Mouse (Mus musculus) MEL (cell line): ENCODE measurements around the gene Sec16a. TPM values are rescaled to one million over a fixed set of nuclear protein-coding genes. Genes with fewer than 3 reads are reported as not detected.

Source experiments
- DNase-seq: peaks from one replicate; pipeline ENCODE4 v3.0.0; 2011; ENCODE audit warnings: low read depth, low spot score
- H3K27ac ChIP-seq: 2 replicates; pipeline ENCODE4 v1.5.1; 2012; ENCODE audit warnings: low read depth, mild to moderate bottlenecking, control low read depth, low read length, moderate library complexity; ENCODE audit not compliant: control insufficient read depth
- H3K27me3 ChIP-seq, 2 experiments: fragments of 150-350 bp in 1 of 2; sonication (generic) in 1 of 2; 2 replicates each; pipeline ENCODE4 v1.6.1; 2012; ENCODE audit warnings: low read length in 2 of 2, mild to moderate bottlenecking in 2 of 2, improper control_type of control experiment in 1 of 2, moderate library complexity in 1 of 2; ENCODE audit not compliant: insufficient read depth in 2 of 2, control insufficient read depth in 1 of 2
- H3K36me3 ChIP-seq, 2 experiments: 2 replicates each; pipeline ENCODE4 v1.6.1; 2012 to 2014; ENCODE audit warnings: low read length in 2 of 2, improper control_type of control experiment in 1 of 2, inconsistent platforms in 1 of 2, mild to moderate bottlenecking in 1 of 2; ENCODE audit not compliant: insufficient read depth in 2 of 2, control insufficient read depth in 1 of 2
- H3K4me1 ChIP-seq, 2 experiments: fragments of 150-350 bp in 1 of 2; sonication (generic) in 1 of 2; 2 replicates each; pipeline ENCODE4 v1.6.1; 2012; ENCODE audit warnings: low read length in 2 of 2, improper control_type of control experiment in 1 of 2, mild to moderate bottlenecking in 1 of 2; ENCODE audit not compliant: insufficient read depth in 2 of 2, control insufficient read depth in 1 of 2
- H3K4me3 ChIP-seq, 2 experiments: fragments of 150-350 bp in 1 of 2; sonication (generic) in 1 of 2; 2 replicates each; pipeline ENCODE4 v1.5.1; 2012; ENCODE audit warnings: low read depth in 2 of 2, low read length in 2 of 2, mild to moderate bottlenecking in 2 of 2, moderate library complexity in 2 of 2, control low read depth in 1 of 2, improper control_type of control experiment in 1 of 2; ENCODE audit not compliant: control insufficient read depth in 1 of 2, insufficient read depth in 1 of 2
- H3K79me2 ChIP-seq: 2 replicates; pipeline ENCODE4 v1.6.1; 2012; ENCODE audit warnings: mild to moderate bottlenecking, low read length, moderate library complexity; ENCODE audit not compliant: control insufficient read depth, poor library complexity, insufficient read depth
- H3K9ac ChIP-seq: 2 replicates; pipeline ENCODE4 v1.6.1; 2012; ENCODE audit warnings: low read depth, mild to moderate bottlenecking, control low read depth, low read length, moderate library complexity; ENCODE audit not compliant: control insufficient read depth, poor library complexity, severe bottlenecking
- H3K9me3 ChIP-seq: fragments of 150-350 bp; sonication (generic); replicated peaks from 2 replicates; pipeline ENCODE4 v1.6.1; 2012; ENCODE audit warnings: mild to moderate bottlenecking, low read length, improper control_type of control experiment, moderate library complexity; ENCODE audit not compliant: insufficient read depth
- BHLHE40 ChIP-seq: IDR thresholded peaks from 2 replicates; pipeline ENCODE4 v1.6.1; 2012; ENCODE audit warnings: low read depth, mild to moderate bottlenecking, inconsistent platforms, low read length, improper control_type of control experiment, borderline replicate concordance
- CHD1 ChIP-seq: IDR thresholded peaks from 2 replicates; pipeline ENCODE4 v1.6.1; 2012; ENCODE audit warnings: low read depth, mild to moderate bottlenecking, inconsistent platforms, low read length, improper control_type of control experiment
- CTCF ChIP-seq, 3 experiments: IDR thresholded peaks in 2 of 3; conservative IDR thresholded peaks in 1 of 3; 2 replicates each; pipeline ENCODE4 v1.5.1; 2011 to 2012; ENCODE audit warnings: low read length in 3 of 3, low read depth in 2 of 3, mild to moderate bottlenecking in 2 of 3, improper control_type of control experiment in 1 of 3, inconsistent platforms in 1 of 3, mixed read lengths in 1 of 3, moderate library complexity in 1 of 3; ENCODE audit not compliant: control insufficient read depth in 1 of 3, insufficient read depth in 1 of 3, poor library complexity in 1 of 3, severe bottlenecking in 1 of 3
- ELF1 ChIP-seq: IDR thresholded peaks from 2 replicates; pipeline ENCODE4 v1.6.1; 2014; ENCODE audit warnings: low read depth, mild to moderate bottlenecking, inconsistent platforms, low read length, improper control_type of control experiment, moderate library complexity
- ETS1 ChIP-seq: IDR thresholded peaks from 2 replicates; pipeline ENCODE4 v1.6.1; 2012; ENCODE audit warnings: low read depth, mild to moderate bottlenecking, inconsistent platforms, low read length, improper control_type of control experiment, moderate library complexity
- GABPA ChIP-seq: IDR thresholded peaks from 2 replicates; pipeline ENCODE4 v1.6.1; 2012; ENCODE audit warnings: low read depth, mild to moderate bottlenecking, inconsistent platforms, low read length, improper control_type of control experiment, moderate library complexity
- GATA1 ChIP-seq: IDR thresholded peaks from 2 replicates; pipeline ENCODE4 v1.6.1; 2011; ENCODE audit warnings: low read depth, low read length, improper control_type of control experiment
- HCFC1 ChIP-seq: IDR thresholded peaks from 2 replicates; pipeline ENCODE4 v1.6.1; 2012; ENCODE audit warnings: low read depth, mild to moderate bottlenecking, inconsistent platforms, low read length, improper control_type of control experiment, moderate library complexity
- KAT2A ChIP-seq: conservative IDR thresholded peaks from 2 replicates; pipeline ENCODE4 v1.6.1; 2012; ENCODE audit warnings: low read depth, low read length, improper control_type of control experiment, inconsistent platforms
- MAZ ChIP-seq: IDR thresholded peaks from 2 replicates; pipeline ENCODE4 v1.6.1; 2012; ENCODE audit warnings: low read depth, mild to moderate bottlenecking, inconsistent platforms, low read length, improper control_type of control experiment
- MXI1 ChIP-seq: IDR thresholded peaks from 2 replicates; pipeline ENCODE4 v1.6.1; 2011; ENCODE audit warnings: mild to moderate bottlenecking, low read depth, low read length, improper control_type of control experiment
- MYB ChIP-seq: IDR thresholded peaks from 2 replicates; pipeline ENCODE4 v1.6.1; 2011; ENCODE audit warnings: mild to moderate bottlenecking, low read depth, low read length, improper control_type of control experiment
- MYC ChIP-seq: IDR thresholded peaks from 2 replicates; pipeline ENCODE4 v1.6.1; 2011; ENCODE audit warnings: low read depth, mild to moderate bottlenecking, low read length, improper control_type of control experiment, moderate library complexity
- NELFE ChIP-seq: IDR thresholded peaks from 2 replicates; pipeline ENCODE4 v1.6.1; 2011; ENCODE audit warnings: low read depth, low read length, improper control_type of control experiment
- NRF1 ChIP-seq: IDR thresholded peaks from 2 replicates; pipeline ENCODE4 v1.6.1; 2014; ENCODE audit warnings: low read depth, mild to moderate bottlenecking, inconsistent platforms, low read length, improper control_type of control experiment, moderate library complexity; ENCODE audit not compliant: poor library complexity, insufficient read depth, severe bottlenecking
- POLR2A ChIP-seq, 2 experiments: IDR thresholded peaks; 2 replicates each; pipeline ENCODE4 v1.6.1; 2011 to 2012; ENCODE audit warnings: low read length in 2 of 2, mild to moderate bottlenecking in 2 of 2, control low read depth in 1 of 2, improper control_type of control experiment in 1 of 2, low read depth in 1 of 2, moderate library complexity in 1 of 2; ENCODE audit not compliant: control insufficient read depth in 1 of 2, insufficient read depth in 1 of 2, poor library complexity in 1 of 2
- POLR2AphosphoS2 ChIP-seq: IDR thresholded peaks from 2 replicates; pipeline ENCODE4 v1.6.1; 2011; ENCODE audit warnings: low read length, improper control_type of control experiment
- RCOR1 ChIP-seq: IDR thresholded peaks from 2 replicates; pipeline ENCODE4 v1.6.1; 2012; ENCODE audit warnings: low read depth, mild to moderate bottlenecking, inconsistent platforms, low read length, improper control_type of control experiment
- TAL1 ChIP-seq: IDR thresholded peaks from 2 replicates; pipeline ENCODE4 v1.6.1; 2012; ENCODE audit warnings: mild to moderate bottlenecking, inconsistent platforms, low read length, moderate library complexity, mixed read lengths
- TBP ChIP-seq: IDR thresholded peaks from 2 replicates; pipeline ENCODE4 v1.8.0; 2011; ENCODE audit warnings: low read depth, low read length, improper control_type of control experiment
- TCF12 ChIP-seq: IDR thresholded peaks from 2 replicates; pipeline ENCODE4 v1.6.1; 2014; ENCODE audit warnings: low read depth, mild to moderate bottlenecking, inconsistent platforms, low read length, improper control_type of control experiment, moderate library complexity
- UBTF ChIP-seq: IDR thresholded peaks from 2 replicates; pipeline ENCODE4 v1.6.1; 2012; ENCODE audit warnings: low read depth, mild to moderate bottlenecking, inconsistent platforms, low read length, improper control_type of control experiment, moderate library complexity, borderline replicate concordance; ENCODE audit not compliant: insufficient read depth
- USF1 ChIP-seq: IDR thresholded peaks from 2 replicates; pipeline ENCODE4 v1.6.1; 2014; ENCODE audit warnings: low read depth, mild to moderate bottlenecking, inconsistent platforms, low read length, improper control_type of control experiment, moderate library complexity
- ZC3H11A ChIP-seq: IDR thresholded peaks from 2 replicates; pipeline ENCODE4 v1.6.1; 2012; ENCODE audit warnings: low read depth, mild to moderate bottlenecking, inconsistent platforms, low read length, improper control_type of control experiment
- ZKSCAN1 ChIP-seq: IDR thresholded peaks from 2 replicates; pipeline ENCODE4 v1.6.1; 2012; ENCODE audit warnings: low read depth, mild to moderate bottlenecking, inconsistent platforms, low read length, improper control_type of control experiment, moderate library complexity
- ZMIZ1 ChIP-seq: IDR thresholded peaks from 2 replicates; pipeline ENCODE4 v1.6.1; 2012; ENCODE audit warnings: low read depth, mild to moderate bottlenecking, inconsistent platforms, low read length, improper control_type of control experiment, moderate library complexity
- ZNF384 ChIP-seq: IDR thresholded peaks from 2 replicates; pipeline ENCODE4 v1.6.1; 2012; ENCODE audit warnings: low read depth, mild to moderate bottlenecking, inconsistent platforms, low read length, improper control_type of control experiment
- polyA plus RNA-seq, 2 experiments: library from polyadenylated mRNA; stranded (reverse) in 1 of 2; unstranded in 1 of 2; fragments of >175 nt in 1 of 2; fragments of >200 nt in 1 of 2; gene quantifications; 2 replicates each; pipeline versions ENCODE4 v1.2.1 to v1.2.4; 2012; ENCODE audit warnings: low replicate concordance in 2 of 2, low read depth in 1 of 2; ENCODE audit not compliant: insufficient read length in 2 of 2, insufficient read depth in 1 of 2, missing spikeins in 1 of 2
- total RNA-seq: library from RNA; depleted of rRNA; stranded (reverse); fragments of 300-350 nt; gene quantifications from 2 replicates; pipeline ENCODE4 v1.2.3, GENCODE M21; 2012

Gene Sec16a
- total and polyA plus RNA-seq, 3 experiments: 20.3 to 38.0 TPM; not detected in 1

- Histone ChIP-seq H3K4me1 (no peaks in the 10 kb centered on the region), H3K27me3 (no peaks in the 10 kb centered on the region), H3K79me2 (no peaks in the 10 kb centered on the region), H3K9me3 (no peaks in the 10 kb centered on the region), H3K27ac (no peak overlapping the region), H3K4me3 (no peak overlapping the region), H3K36me3 (peaks cover 0 to 2% of the 10 kb centered on the region in 2 experiments; a peak in 1 of 4 replicates), H3K9ac (no peak overlapping the region)
- TF ChIP-seq CTCF (IDR thresholded peaks at IDR 0.05 in 2 of 3, conservative IDR thresholded peaks at IDR 0.05 in 1 of 3; ENCODE audit: control insufficient read depth in 1 of 3, insufficient read depth in 1 of 3, low read depth in 2 of 3, low read length in 3 of 3, poor library complexity in 1 of 3, severe bottlenecking in 1 of 3): no peak
- no peak for TF ChIP-seq RCOR1
- TF ChIP-seq TBP: no peak
- no peak for TF ChIP-seq CHD1
- TF ChIP-seq HCFC1: no peak
- no peak for TF ChIP-seq UBTF
- no peak for TF ChIP-seq ZC3H11A
- no peak for TF ChIP-seq ZNF384
- no peak for TF ChIP-seq ETS1
- no peak for TF ChIP-seq BHLHE40
- DNase-seq: no peak
Measured at GRCm38 (mm10) chr2:26362991-26363390, 82.0 kb downstream of the Sec16a start.

- H3K9ac ChIP-seq: no peak within 1 kb of the TSS
- no peaks in the 10 kb centered on the region for H3K27me3 ChIP-seq
- H3K4me3 ChIP-seq: no peak within 1 kb of the TSS
- no peaks in the 10 kb centered on the region for H3K9me3 ChIP-seq
- no peaks in the 10 kb centered on the region for H3K4me1 ChIP-seq
- TF ChIP-seq ELF1: peak; percentile 49
- TF ChIP-seq POLR2A (IDR thresholded peaks at IDR 0.05; ENCODE audit: control insufficient read depth in 1 of 2, insufficient read depth in 1 of 2, low read depth in 1 of 2, low read length in 2 of 2, poor library complexity in 1 of 2): no peak
- no peak for TF ChIP-seq CTCF (IDR thresholded peaks at IDR 0.05 in 2 of 3, conservative IDR thresholded peaks at IDR 0.05 in 1 of 3; ENCODE audit: control insufficient read depth in 1 of 3, insufficient read depth in 1 of 3, low read depth in 2 of 3, low read length in 3 of 3, poor library complexity in 1 of 3, severe bottlenecking in 1 of 3)
- TF ChIP-seq, all 39 proteins: peak for 1
- no peaks in the 10 kb centered on the region for H3K79me2 ChIP-seq
- H3K27ac ChIP-seq: no peak within 1 kb of the TSS
- peak; percentile 61 for DNase-seq
- H3K36me3 ChIP-seq: peaks cover 0 to 2% of the 10 kb centered on the region in 2 experiments; a peak in 1 of 4 replicates
Measured at GRCm38 (mm10) chr2:26360772-26361171, 84.2 kb downstream of the Sec16a start, which contains the start of gene Card9. Gene Card9 (minus strand): TSS chr2:26360918.

- no peak overlapping the region for H3K27ac ChIP-seq
- no peaks in the 10 kb centered on the region for H3K4me1 ChIP-seq
- H3K79me2 ChIP-seq: no peaks in the 10 kb centered on the region
- TF ChIP-seq MYB (no peak), ZKSCAN1 (no peak), MAZ (no peak), NELFE (no peak), TCF12 (no peak), TBP (no peak), BHLHE40 (no peak), GATA1 (no peak), MYC (no peak), KAT2A (no peak), TAL1 (no peak), POLR2AphosphoS2 (no peak), GABPA (no peak), USF1 (no peak), NRF1 (no peak), ELF1 (no peak), ZMIZ1 (no peak), MXI1 (no peak)
- H3K27me3 ChIP-seq: no peaks in the 10 kb centered on the region
- peaks cover 0 to under 1% of the 10 kb centered on the region in 2 experiments; a peak in 1 of 4 replicates for H3K36me3 ChIP-seq
- H3K9ac ChIP-seq: no peak overlapping the region
- H3K9me3 ChIP-seq: no peaks in the 10 kb centered on the region
- H3K4me3 ChIP-seq: no peak overlapping the region
- DNase-seq: no peak
Measured at GRCm38 (mm10) chr2:26359983-26360382, 85.0 kb downstream of the Sec16a start.
